8 mouse cellular contexts compared by ENCODE assay signal in genomic region chr12:25096640-25097051, GRCm38 (mm10). TPM values are rescaled to one million over a fixed set of nuclear protein-coding genes. Genes with fewer than 3 reads are reported as not detected.
A peak's percentile ranks its signal among the peaks of the same experiment; 100 is the strongest.
DNase-seq lines count a peak whose midpoint lies in the region; ATAC-seq and TF ChIP-seq lines count a peak whose summit lies in the region.

No protein-coding gene starts in this region.

- H3K4me3 ChIP-seq in megakaryocyte, embryonic 14.5 days (replicated peaks): peak overlapping the region; percentile 95
- H3K4me3 ChIP-seq in embryonic facial prominence, embryonic 13.5 days: peak overlapping the region; percentile 96
- H3K4me3 ChIP-seq in intestine, postnatal 0 days (ENCODE audit: low read depth, low read length): peak overlapping the region; percentile 78
- peak overlapping the region; percentile 79 for H3K4me3 ChIP-seq in midbrain, embryonic 12.5 days

- DNase-seq in thymus, postnatal 4 days: no peak
- DNase-seq in right cerebral cortex, adult 18-20 months: no peak
- no peak for DNase-seq in frontal cortex, postnatal 14 days (ENCODE audit: low spot score in 2 of 2)

- WGBS in embryonic facial prominence, embryonic 13.5 days: 2% methylated on average over 15 of the region's 15 CpGs
- WGBS in intestine, postnatal 0 days: 3% methylated on average over 15 of the region's 15 CpGs
- WGBS in midbrain, embryonic 12.5 days: under 1% methylated on average over 15 of the region's 15 CpGs

- H3K36me3 ChIP-seq in megakaryocyte, embryonic 14.5 days (replicated peaks; ENCODE audit: low read length): peaks cover 8% of the 10 kb centered on the region
- 0 out of 2 replicates have a peak, but pooled peaks cover 4% of the 10 kb centered on the region for H3K36me3 ChIP-seq in embryonic facial prominence, embryonic 13.5 days
- H3K36me3 ChIP-seq in intestine, postnatal 0 days (ENCODE audit: control insufficient read depth, insufficient read depth): no peaks in the 10 kb centered on the region
- no peaks in the 10 kb centered on the region for H3K36me3 ChIP-seq in midbrain, embryonic 12.5 days

- H3K4me2 ChIP-seq in embryonic facial prominence, embryonic 13.5 days: peak overlapping the region; percentile 84
- H3K4me2 ChIP-seq in intestine, postnatal 0 days (replicated peaks; ENCODE audit: low read depth): peak overlapping the region; percentile 96
- H3K4me2 ChIP-seq in midbrain, embryonic 12.5 days (replicated peaks): peak overlapping the region; percentile 94

- peaks cover 85% of the 10 kb centered on the region for H3K4me1 ChIP-seq in megakaryocyte, embryonic 14.5 days
- H3K4me1 ChIP-seq in embryonic facial prominence, embryonic 13.5 days: peaks cover 40% of the 10 kb centered on the region
- no peaks in the 10 kb centered on the region; the same call in 1 of the 2 replicates for H3K4me1 ChIP-seq in intestine, postnatal 0 days (replicated peaks; ENCODE audit: control insufficient read depth, insufficient read depth, low read length)
- peaks cover 57% of the 10 kb centered on the region for H3K4me1 ChIP-seq in midbrain, embryonic 12.5 days

- no peak for TF ChIP-seq CTCF in intestine, postnatal 0 days (IDR thresholded peaks at IDR 0.05; ENCODE audit: low read depth)

- no peak for ATAC-seq in megakaryocyte, adult 5-6 weeks (ENCODE audit: poor library complexity, severe bottlenecking)
- ATAC-seq in embryonic facial prominence, embryonic 13.5 days (ENCODE audit: insufficient number of reproducible peaks, insufficient read depth, low FRiP score, low TSS enrichment, low read depth): no peak
- no peak for ATAC-seq in intestine, postnatal 0 days
- ATAC-seq in midbrain, embryonic 12.5 days (ENCODE audit: low FRiP score, low read depth): no peak

- H3K27ac ChIP-seq in embryonic facial prominence, embryonic 13.5 days: peak overlapping the region; percentile 99
- H3K27ac ChIP-seq in intestine, postnatal 0 days (ENCODE audit: low read depth, low read length): peak overlapping the region; percentile 96
- H3K27ac ChIP-seq in midbrain, embryonic 12.5 days (replicated peaks): peak overlapping the region; percentile 93

- H3K27me3 ChIP-seq in megakaryocyte, embryonic 14.5 days (replicated peaks): peaks cover 58% of the 10 kb centered on the region
- no peaks in the 10 kb centered on the region for H3K27me3 ChIP-seq in embryonic facial prominence, embryonic 13.5 days
- H3K27me3 ChIP-seq in intestine, postnatal 0 days (replicated peaks; ENCODE audit: control insufficient read depth, insufficient read depth, low read length): no peaks in the 10 kb centered on the region
- H3K27me3 ChIP-seq in midbrain, embryonic 12.5 days: 0 out of 2 replicates have a peak, but pooled peaks cover 6% of the 10 kb centered on the region

- H3K9me3 ChIP-seq in megakaryocyte, embryonic 14.5 days: no peaks in the 10 kb centered on the region
- no peaks in the 10 kb centered on the region for H3K9me3 ChIP-seq in embryonic facial prominence, embryonic 13.5 days
- H3K9me3 ChIP-seq in intestine, postnatal 0 days (ENCODE audit: control insufficient read depth): no peaks in the 10 kb centered on the region
- H3K9me3 ChIP-seq in midbrain, embryonic 12.5 days: no peaks in the 10 kb centered on the region

- peak overlapping the region; percentile 76 for H3K9ac ChIP-seq in embryonic facial prominence, embryonic 13.5 days
- peak overlapping the region; percentile 64 for H3K9ac ChIP-seq in intestine, postnatal 0 days (ENCODE audit: low read depth, low read length)
- peak overlapping the region; percentile 54 for H3K9ac ChIP-seq in midbrain, embryonic 12.5 days (replicated peaks)

RNA-seq across cellular contexts. Expression of gene Id2, which starts 0.3 kb away (rescaled TPM):
- polyA plus RNA-seq in megakaryocyte, embryonic 14.5 days (2012; ENCODE audit: insufficient read depth, low replicate concordance): 8.1 TPM in 1 of 2 replicates, not detected in the other
- total RNA-seq in megakaryocyte, adult 5-6 weeks (2015): 188 and 198 TPM in 2 replicates
- 96.7 and 108 TPM in 2 replicates for total RNA-seq in megakaryocyte, adult 5-6 weeks (2017)
- 494 and 543 TPM in 2 replicates for polyA plus RNA-seq in embryonic facial prominence, embryonic 13.5 days (2015; fragmentation: Nextera tagmentation; extraction: Ambion mirVana)
- polyA plus RNA-seq in intestine, postnatal 0 days (2015; fragmentation: Nextera tagmentation; extraction: Ambion mirVana): 313 and 344 TPM in 2 replicates
- 249 and 276 TPM in 2 replicates for polyA plus RNA-seq in midbrain, embryonic 12.5 days (2016; fragmentation: Nextera tagmentation; extraction: Ambion mirVana)

Comparison
In these comparisons a context has a peak if more than half of its experiments do, and no peak if none do; other contexts are left out.
1. RNA of gene Id2, which starts 0.3 kb away (polyA plus RNA-seq): 494 to 543 TPM in embryonic facial prominence, embryonic 13.5 days, 313 to 344 TPM in intestine, postnatal 0 days and 249 to 276 TPM in midbrain, embryonic 12.5 days; 8.1 TPM in megakaryocyte, embryonic 14.5 days; every median in the first group is over 10 times any median in the second.
2. Peak in every context shown above with its lines, with median percentiles within 50 percentile points of each other: H3K4me3 ChIP-seq, H3K27ac ChIP-seq, H3K4me2 ChIP-seq and H3K9ac ChIP-seq.